Mouse (Mus musculus) cerebellum, postnatal 25 days (tissue): ENCODE data around the gene Olfr720.

Experiments used
- DNase-seq, 2 experiments: peaks; one replicate each; pipeline ENCODE4 v3.0.0; 2021; ENCODE audit warnings: mixed read lengths in 2 of 2

Olfr720 gene

GRCm38 (mm10) chr14:14186738-14187137, at the start of gene Olfr720:
Gene Olfr720, minus strand, starts transcription at chr14:14186838.
- DNase-seq = no peak
